Mouse (Mus musculus) cerebellum, adult (tissue): Measurements from ENCODE around the gene Fbxl19.
A peak's percentile ranks its signal among the peaks of the same experiment; 100 is the strongest.
"Not testable (repeated sequence)": the region's sequence is repeated elsewhere in the genome, so short reads cannot be mapped to it uniquely, and the experiment has no call there.

ENCODE experiments used
- ATAC-seq: cut with Nextera tagmentation; 2 replicates; pipeline ENCODE4 v1.9.2; 2017; ENCODE audit warnings: mild to moderate bottlenecking, moderate library complexity, mixed read lengths; ENCODE audit not compliant: insufficient number of reproducible peaks, low FRiP score, low TSS enrichment

The Fbxl19 gene

GRCm38 (mm10) chr7:127725924-127726323 lies 18.4 kb upstream of the Fbxl19 start:
- no peak for ATAC-seq

GRCm38 (mm10) chr7:127727898-127728297 lies 16.4 kb upstream of the Fbxl19 start:
- ATAC-seq, result no peak

- ATAC-seq, result no peak
Measured at GRCm38 (mm10) chr7:127730170-127730569, 14.2 kb upstream of the Fbxl19 start.

GRCm38 (mm10) chr7:127732066-127732465 lies 12.3 kb upstream of the Fbxl19 start, which contains the start of gene Ctf2:
TSS of gene Ctf2 (minus strand) at chr7:127732166.
- not testable (repeated sequence) for ATAC-seq

GRCm38 (mm10) chr7:127745251-127745651 lies 908 bp downstream of the Fbxl19 start:
- ATAC-seq, result peak; percentile 79; the same call in 1 of the 2 replicates

- ATAC-seq, result peak; percentile 85
Measured at GRCm38 (mm10) chr7:127745652-127746493, 1.5 kb downstream of the Fbxl19 start.

GRCm38 (mm10) chr7:127746494-127747491 lies 2.5 kb downstream of the Fbxl19 start:
- ATAC-seq, result no peak

GRCm38 (mm10) chr7:127747559-127748234 lies 3.4 kb downstream of the Fbxl19 start:
- no peak for ATAC-seq

- ATAC-seq, result no peak
Measured at GRCm38 (mm10) chr7:127748235-127748560, 3.9 kb downstream of the Fbxl19 start.

- peak; percentile 59 for ATAC-seq
Measured at GRCm38 (mm10) chr7:127750131-127751127, 6.1 kb downstream of the Fbxl19 start.

GRCm38 (mm10) chr7:127751619-127752018 lies 7.3 kb downstream of the Fbxl19 start:
- ATAC-seq, result no peak

- ATAC-seq, result no peak
Measured at GRCm38 (mm10) chr7:127752069-127752468, 7.7 kb downstream of the Fbxl19 start.

GRCm38 (mm10) chr7:127753158-127753557 lies 8.8 kb downstream of the Fbxl19 start:
- ATAC-seq, result no peak

- no peak for ATAC-seq
Measured at GRCm38 (mm10) chr7:127753741-127754140, 9.4 kb downstream of the Fbxl19 start.

- no peak for ATAC-seq
Measured at GRCm38 (mm10) chr7:127759716-127760115, 15.4 kb downstream of the Fbxl19 start.

- ATAC-seq, result no peak
Measured at GRCm38 (mm10) chr7:127760478-127760877, 16.1 kb downstream of the Fbxl19 start.

- ATAC-seq, result no peak; the same call in 1 of the 2 replicates
Measured at GRCm38 (mm10) chr7:127761026-127761425, 16.7 kb downstream of the Fbxl19 start.

- no peak for ATAC-seq
Measured at GRCm38 (mm10) chr7:127763642-127764041, 19.3 kb downstream of the Fbxl19 start.

GRCm38 (mm10) chr7:127765756-127766155 lies 21.4 kb downstream of the Fbxl19 start:
- no peak for ATAC-seq
